Mouse (Mus musculus): ENCODE measurements at regions not wholly inside any gene's neighbourhood (a gene's known extent, or its start where the extent isn't known, plus 50 kb on each side); places are given as distances from the start of the nearest gene placed in this dataset.

DNA sequence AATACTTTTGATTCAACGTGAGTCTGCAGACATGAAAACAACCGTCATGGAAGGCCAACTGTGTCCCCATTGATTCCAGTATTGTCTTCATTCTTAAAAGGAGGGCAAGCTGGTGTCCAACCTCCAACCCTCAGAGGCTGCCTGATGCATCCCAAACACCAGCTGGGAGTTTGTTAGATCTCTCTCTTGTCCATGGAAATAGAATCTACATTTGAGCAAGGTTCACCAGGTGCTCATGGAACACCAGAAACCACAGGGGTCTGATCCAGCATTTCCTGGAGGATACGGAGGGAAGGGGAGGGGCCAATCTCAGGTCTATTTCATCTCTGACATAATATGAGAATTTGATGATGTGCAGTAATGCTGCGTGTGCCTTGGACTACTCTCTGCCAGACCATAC lies 512.3 kb upstream of the Tbx3 start:
- no peak for DNase-seq

DNA sequence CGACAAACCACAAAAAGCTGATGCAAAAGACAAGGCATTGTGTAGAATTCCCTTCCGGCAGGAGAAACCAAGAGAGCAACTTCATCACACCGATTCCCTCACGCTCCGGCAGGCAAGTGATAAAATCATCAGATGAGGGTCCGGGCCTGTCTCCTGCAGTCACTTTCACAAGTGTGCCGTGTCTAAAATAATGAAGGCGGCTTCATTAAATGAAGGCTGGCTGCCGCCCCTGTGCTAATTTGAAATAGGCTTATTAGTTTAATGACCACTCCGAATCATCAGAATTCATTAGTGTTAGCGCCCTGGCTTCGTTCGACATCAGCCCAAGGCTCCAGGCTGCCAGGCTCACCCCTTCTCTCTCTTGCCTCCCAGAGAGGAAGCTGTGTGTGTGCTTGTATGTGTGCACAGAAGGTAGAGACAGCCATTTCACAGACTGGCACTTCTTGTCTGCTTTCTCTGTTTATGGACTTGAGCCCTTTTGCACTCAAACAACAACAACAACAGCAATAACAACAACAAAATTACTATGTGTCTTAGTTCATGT lies 508.3 kb upstream of the Tbx3 start:
- DNase-seq: peak; percentile 96

DNA sequence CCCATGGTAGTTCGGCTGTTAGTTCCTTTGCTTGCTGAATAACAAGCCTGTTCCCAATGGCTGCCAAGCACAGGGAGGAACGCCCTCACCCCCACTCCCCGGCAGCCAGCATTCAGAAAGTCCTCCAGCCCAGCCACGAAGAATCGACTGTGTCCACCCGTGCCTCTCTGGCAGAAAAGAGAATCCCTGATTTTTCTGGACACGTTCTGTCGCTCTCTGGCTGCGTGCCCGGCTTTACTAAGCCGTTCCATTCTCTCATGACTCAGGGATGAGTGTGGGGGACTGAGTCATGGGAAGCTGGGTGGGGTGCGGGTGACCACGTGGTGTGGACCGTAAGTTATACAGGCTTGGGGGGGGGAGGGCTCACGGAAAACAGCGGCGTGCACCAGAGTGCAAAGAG lies 502.8 kb upstream of the Tbx3 start:
- peak; percentile 50 for DNase-seq

DNA sequence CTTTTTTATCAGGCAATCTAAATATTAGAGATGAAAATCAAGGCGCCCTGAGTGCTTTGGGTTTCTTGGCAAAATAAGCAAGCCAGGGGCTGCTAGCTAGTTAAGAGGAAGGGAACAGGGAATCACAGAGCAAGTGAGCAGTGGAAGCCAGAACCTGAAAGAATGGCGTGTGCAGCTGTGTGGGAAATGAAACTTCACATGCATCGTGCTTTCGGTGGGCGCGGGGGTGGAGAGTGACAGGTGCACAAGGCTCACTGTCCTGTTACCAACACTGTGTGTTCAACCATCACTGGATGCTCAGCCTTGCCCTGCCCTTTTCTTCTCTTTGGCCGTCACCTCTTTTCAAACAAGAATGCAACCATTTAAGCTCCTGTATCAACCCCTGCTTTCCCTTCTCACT lies 501.2 kb upstream of the Tbx3 start:
- no peak for DNase-seq

DNA sequence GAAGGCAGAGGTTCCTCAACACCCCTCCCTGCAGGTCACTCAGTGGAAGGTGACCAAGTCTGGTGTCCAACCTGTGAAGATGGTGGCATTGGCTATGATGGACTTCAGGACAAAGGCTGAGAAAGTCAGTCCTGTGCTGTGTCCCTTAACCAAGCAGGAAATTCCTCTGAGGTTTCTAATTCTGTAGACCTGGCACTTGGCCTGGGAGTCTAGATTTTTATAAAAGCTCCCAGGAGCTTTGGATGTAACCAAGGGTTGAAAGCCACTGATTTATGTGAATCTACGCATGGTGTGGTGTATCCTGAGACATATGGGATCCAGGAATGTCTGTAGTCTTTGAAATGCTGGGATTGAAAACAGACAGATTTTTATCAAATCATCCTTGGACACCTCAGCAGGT lies 498.8 kb upstream of the Tbx3 start:
- no peak for DNase-seq

DNA sequence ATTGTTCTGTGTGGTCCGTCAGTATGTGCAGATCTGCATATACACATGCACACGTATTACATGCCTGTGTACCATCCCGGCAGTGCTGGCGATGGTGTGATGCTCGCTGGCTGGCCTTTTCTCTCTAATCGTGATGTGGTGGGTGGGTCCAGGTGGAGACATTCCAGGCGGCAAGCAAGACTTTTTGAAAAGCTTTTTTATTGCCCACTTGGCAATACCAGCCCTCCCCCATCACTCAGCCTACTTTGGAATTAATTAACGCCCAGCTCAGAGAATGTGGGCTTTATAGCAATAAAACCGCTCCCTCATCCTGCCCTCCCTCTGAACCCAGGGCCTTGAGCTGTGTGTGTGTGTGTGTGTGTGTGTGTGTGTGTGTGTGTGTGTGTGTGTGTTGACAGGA lies 491.7 kb upstream of the Tbx3 start:
- no peak for DNase-seq

DNA sequence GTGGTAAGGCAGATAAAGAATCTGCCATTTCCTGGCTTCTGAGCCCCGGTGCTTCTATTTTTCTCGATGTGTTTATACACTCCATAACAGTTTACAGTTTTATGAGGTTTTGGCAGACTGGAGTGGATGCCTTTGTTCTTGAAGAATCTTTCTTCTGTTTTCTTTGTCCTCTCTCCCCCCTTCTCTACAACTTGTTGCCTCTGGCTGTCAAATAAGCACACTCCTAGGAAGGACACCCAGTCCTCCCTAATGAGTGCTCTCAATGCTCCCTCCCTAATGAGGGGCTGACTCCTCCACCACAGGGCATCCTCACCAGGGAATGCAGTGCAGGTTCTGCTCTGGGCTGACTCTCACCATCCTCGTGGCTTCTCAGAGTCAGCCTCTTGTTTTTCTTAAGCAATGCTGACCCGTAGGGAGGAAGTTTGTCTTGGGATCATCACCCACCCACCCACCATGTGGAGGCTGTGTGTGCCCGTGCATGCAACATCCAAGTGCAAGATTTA lies 486.9 kb upstream of the Tbx3 start:
- no peak for DNase-seq

DNA sequence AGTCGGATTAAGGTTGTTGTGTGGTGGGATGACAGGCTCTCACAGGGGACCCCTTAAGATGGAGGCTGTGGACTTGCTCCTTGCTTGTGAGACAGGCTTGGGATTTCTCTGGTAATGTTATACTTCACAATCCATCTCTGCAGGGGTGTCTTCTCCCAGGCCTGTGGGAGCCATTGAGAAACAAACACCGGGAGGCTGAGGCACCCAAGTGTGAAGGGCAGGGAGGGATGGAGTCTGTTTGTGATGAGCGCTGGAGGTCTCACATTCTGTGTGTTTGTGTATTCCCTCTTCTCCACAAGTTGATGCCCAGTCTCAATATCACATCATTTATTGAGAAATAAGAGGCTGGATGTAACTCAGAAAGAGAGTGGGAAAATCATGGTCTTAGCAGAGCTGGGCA lies 483.9 kb upstream of the Tbx3 start:
- no peak for DNase-seq

DNA sequence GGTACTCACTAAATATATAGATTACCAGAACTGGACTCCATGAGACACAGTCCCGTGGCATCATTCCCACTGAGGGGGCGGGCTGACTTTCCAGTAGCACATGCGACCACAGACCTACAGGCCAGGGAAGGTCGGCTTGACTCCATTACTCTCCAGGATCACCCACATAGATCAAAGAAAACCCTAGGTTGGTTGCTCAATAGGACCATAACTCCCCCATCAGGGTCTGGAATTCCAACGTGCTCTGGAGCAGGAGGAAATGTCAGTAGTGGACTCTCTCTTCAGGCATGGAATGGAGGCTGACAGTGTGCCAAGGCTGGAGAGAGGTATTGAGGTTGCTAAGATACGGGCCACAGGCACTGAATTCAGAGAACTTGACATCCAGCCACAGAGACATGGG lies 482.0 kb upstream of the Tbx3 start:
- no peak for DNase-seq

GRCm38 (mm10) chr5:119193699-119194681 lies 476.5 kb upstream of the Tbx3 start:
- DNase-seq: no peak

DNA sequence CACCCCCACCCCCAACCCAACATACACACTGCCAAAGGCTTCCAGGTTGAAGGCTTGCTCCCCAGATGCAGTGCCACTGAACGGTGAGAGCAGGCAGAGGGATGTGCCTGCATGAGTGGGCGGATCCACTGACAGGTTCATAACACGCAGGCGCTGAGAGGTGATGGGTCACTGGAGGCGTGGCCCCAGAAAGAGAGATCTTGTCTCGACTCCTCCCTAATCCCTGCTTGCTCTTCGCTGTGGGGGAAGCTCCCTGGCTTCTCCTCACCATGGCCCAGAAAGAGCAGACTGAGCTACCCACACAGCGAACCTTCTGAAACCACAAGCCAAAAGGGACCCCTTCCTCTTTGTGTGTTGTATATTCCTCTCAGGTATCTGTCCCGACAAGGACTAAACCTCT lies 470.6 kb upstream of the Tbx3 start:
- peak; percentile 41 for DNase-seq

DNA sequence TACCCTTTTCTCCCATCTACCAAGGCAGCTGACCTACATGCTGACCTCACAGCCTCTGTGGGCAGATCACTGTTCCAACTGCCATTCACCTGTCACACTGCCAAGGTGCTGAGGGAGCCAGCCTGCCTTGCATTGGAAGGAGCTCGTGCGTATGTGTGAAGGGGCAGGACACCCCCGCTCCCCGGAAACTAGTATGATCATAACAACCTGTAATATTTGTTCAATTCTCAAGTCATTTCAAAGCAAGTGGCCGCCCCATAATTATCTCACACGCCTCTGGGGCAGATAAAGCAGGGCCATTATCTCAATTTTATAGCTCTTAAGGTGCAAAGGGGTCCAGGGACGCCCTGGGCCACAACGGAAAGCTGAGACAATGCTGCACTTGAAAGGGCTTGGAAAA lies 469.2 kb upstream of the Tbx3 start:
- DNase-seq: no peak

DNA sequence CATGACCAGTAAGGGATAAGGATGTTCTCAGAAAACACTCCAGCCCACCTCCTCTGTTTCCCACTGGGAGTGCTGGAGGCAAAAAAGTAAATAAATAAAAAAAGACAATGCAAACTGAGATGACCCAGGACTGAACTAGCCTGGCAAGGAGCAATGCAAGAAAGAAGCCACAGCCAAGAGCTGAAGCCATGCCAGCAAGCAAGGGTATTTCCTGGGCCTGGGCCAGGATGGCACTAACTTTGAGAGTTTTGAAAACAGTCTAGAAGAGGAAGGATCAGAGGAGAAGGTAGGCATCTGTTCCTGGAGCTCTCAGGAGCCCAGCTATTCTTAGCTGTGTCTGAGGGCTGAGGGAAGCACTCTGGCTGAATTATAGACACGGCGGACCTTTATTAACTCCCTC lies 465.7 kb upstream of the Tbx3 start:
- DNase-seq: no peak

- DNase-seq: no peak
Measured at GRCm38 (mm10) chr5:119208077-119208476, 462.4 kb upstream of the Tbx3 start.

DNA sequence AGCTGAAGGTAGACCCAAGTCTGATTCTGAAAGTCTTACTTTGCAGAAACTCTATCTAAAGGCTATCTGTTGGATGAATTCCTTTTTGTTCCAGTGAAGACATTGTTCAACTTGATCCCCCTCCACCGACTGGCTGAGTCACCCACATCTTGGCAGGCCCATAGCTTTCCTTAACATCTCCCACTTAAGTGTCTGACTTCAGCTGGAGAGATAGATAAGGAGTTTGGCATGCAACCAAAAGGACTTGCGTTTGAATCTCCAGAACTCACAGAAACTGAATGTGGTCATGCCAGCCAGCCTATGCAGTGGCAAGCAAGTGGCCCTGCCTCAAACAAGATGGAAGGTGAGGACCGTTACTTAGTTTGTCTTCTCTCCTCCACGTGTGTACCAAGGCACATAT lies 457.3 kb upstream of the Tbx3 start:
- DNase-seq: no peak

DNA sequence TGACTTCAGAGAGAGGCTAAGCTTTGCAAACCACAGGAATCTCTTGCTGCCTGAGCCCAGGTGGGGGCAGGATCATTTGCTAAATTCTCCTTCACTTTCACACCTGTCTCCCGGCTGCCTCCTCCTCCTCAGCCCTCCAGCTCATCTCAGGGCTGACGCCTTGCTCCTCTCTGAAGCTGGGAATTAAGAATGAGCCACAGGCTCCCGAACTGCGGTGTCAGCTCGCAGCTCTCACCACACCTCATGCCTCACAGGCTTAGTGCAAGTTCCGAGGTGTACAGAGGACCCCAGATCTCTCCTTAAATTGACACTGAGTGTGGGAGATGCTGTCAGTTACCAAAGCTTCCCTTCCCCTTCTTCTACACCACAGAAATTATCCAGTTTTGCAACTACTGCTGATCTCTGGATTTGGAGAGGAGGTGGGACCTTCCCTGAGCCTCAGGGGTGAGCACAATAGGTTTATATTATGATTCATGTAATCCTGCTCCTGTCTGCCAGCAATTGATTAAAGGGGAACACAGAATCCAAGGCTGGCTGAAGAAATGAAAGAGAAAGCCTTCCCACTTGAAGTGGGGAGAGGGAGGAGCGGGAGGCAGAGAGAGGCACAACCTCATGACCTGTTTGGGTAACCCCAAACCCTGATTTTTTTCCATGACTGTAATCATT lies 456.6 kb upstream of the Tbx3 start:
- no peak for DNase-seq

- DNase-seq: no peak
Measured at GRCm38 (mm10) chr5:119214937-119215336, 455.5 kb upstream of the Tbx3 start.

- peak; percentile 86 for DNase-seq
Measured at GRCm38 (mm10) chr5:119215364-119215763, 455.1 kb upstream of the Tbx3 start.

DNA sequence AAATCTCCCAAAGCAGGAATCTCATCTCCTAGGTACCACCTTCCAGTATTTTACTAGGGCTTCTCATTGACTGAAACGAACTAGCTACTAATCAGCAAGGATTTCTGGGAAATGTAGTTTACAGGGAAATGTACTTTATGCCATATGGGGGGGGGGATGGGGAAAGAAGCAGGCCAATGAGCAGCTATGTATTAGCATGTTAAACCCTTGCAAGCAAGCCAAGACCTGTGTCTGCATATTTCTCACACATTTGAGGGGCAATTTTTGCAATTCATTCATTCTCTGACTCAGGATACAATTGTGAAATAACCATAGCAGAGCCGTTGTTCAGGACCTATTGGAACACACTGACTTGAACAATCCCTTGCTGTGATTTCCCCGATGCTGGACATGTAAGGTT lies 454.3 kb upstream of the Tbx3 start:
- DNase-seq: peak; percentile 23

DNA sequence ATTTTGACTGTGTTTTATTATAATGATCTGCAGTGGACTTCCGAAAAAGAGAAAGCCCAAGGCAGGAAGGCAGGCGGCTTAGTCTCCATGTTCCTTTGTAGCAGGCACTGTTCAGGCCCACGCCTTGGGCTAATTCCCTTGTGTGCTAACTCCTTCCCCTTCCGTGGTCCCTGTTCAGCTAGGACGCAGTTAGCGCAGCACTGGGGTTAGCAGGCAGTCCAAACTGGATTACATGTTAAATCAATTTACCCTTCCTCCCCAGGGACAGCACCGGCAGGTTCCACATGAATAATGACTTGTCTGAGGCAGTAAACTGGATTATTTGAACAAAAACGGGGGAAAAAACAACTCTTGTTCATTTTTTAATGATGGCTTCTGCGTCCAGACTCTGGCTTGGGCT lies 453.4 kb upstream of the Tbx3 start:
- DNase-seq: no peak

- DNase-seq: no peak
Measured at GRCm38 (mm10) chr5:119228691-119229090, 441.8 kb upstream of the Tbx3 start.

GRCm38 (mm10) chr5:119232941-119233340 lies 437.5 kb upstream of the Tbx3 start:
- DNase-seq: no peak

GRCm38 (mm10) chr5:119235884-119236283 lies 434.6 kb upstream of the Tbx3 start:
- DNase-seq: no peak

DNA sequence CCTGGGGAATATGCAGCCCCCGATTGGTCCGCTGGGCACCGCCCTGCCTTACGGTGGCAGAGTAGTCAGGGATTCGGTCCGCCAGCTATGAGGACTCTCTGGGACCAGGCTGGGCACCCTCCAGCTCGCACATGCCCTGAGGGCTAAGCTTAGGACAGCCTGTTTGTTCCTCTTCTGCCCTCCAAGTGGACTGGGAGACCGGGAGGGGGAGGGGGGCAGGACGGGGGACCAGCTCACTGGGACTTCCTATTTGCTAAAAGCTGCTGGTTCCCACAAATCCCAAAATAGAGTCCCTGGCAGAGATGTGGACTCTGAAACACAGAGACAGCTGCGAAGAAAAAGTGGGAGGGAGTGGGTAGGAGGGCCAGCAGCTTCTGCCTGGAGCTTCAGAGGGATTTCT lies 423.6 kb upstream of the Tbx3 start:
- DNase-seq: peak; percentile 55
